ENCODE assay signal across 8 mouse cellular contexts in genomic region chr5:3646539-3646938, GRCm38 (mm10). TPM values are rescaled to one million over a fixed set of nuclear protein-coding genes. Genes with fewer than 3 reads are reported as not detected.
DNase-seq lines count a peak whose midpoint lies in the region; ATAC-seq and TF ChIP-seq lines count a peak whose summit lies in the region.

No protein-coding gene starts in this region.

- H3K27ac ChIP-seq in liver, adult 2 months (replicated peaks; ENCODE audit: insufficient read depth, low read depth, low read length) = peak overlapping the region; percentile 6; the same call in 1 of the 2 replicates
- peak overlapping the region; percentile 93; the same call in 1 of the 2 replicates for H3K27ac ChIP-seq in embryonic facial prominence, embryonic 13.5 days
- no peak overlapping the region for H3K27ac ChIP-seq in hindbrain, postnatal 0 days

- no peaks in the 10 kb centered on the region; the same call in 1 of the 2 replicates for H3K79me2 ChIP-seq in liver, adult 2 months (ENCODE audit: control insufficient read depth, insufficient read depth, low read length)
- peaks cover 24% of the 10 kb centered on the region for H3K79me2 ChIP-seq in myocyte (ENCODE audit: control insufficient read depth, insufficient read depth)

- peak overlapping the region; percentile 67 for H3K9ac ChIP-seq in liver, adult 2 months (ENCODE audit: low read depth, low read length)
- H3K9ac ChIP-seq in embryonic facial prominence, embryonic 13.5 days = peak overlapping the region; percentile 89
- H3K9ac ChIP-seq in hindbrain, postnatal 0 days (replicated peaks; ENCODE audit: low read length) = no peak overlapping the region; the same call in 1 of the 2 replicates

- TF ChIP-seq CTCF in liver, adult 2 months (IDR thresholded peaks at IDR 0.05; ENCODE audit: low read depth, low read length) = no peak
- no peak for TF ChIP-seq CTCF in hindbrain, postnatal 0 days (IDR thresholded peaks at IDR 0.05; ENCODE audit: low read depth)

- peaks cover 4% of the 10 kb centered on the region for H3K4me1 ChIP-seq in liver, adult 2 months (ENCODE audit: control insufficient read depth, insufficient read depth, low read length)
- peaks cover 10% of the 10 kb centered on the region for H3K4me1 ChIP-seq in embryonic facial prominence, embryonic 13.5 days
- H3K4me1 ChIP-seq in hindbrain, postnatal 0 days (ENCODE audit: insufficient read depth, low read length) = no peaks in the 10 kb centered on the region

- 0 out of 2 replicates have a peak overlapping the region, but pooled peaks have one; percentile 25 for H3K4me3 ChIP-seq in liver, adult 2 months (ENCODE audit: insufficient read depth, low read depth, low read length)
- peak overlapping the region; percentile 94 for H3K4me3 ChIP-seq in embryonic facial prominence, embryonic 13.5 days
- H3K4me3 ChIP-seq in hindbrain, postnatal 0 days (ENCODE audit: low read length) = peak overlapping the region; percentile 98
- peak overlapping the region; percentile 39 for H3K4me3 ChIP-seq in myocyte

- ATAC-seq in embryonic facial prominence, embryonic 13.5 days (ENCODE audit: insufficient number of reproducible peaks, insufficient read depth, low FRiP score, low TSS enrichment, low read depth) = no peak
- ATAC-seq in hindbrain, postnatal 0 days = no peak
- ATAC-seq in frontal cortex, adult (ENCODE audit: low TSS enrichment) = no peak

- no peak for TF ChIP-seq POLR2A in liver, adult 2 months (IDR thresholded peaks at IDR 0.05; ENCODE audit: extremely low read depth, insufficient read depth, low read length)
- no peak for TF ChIP-seq POLR2A in myocyte (IDR thresholded peaks at IDR 0.05; ENCODE audit: insufficient read length, low read depth)

- peak overlapping the region; percentile 65 for H3K4me2 ChIP-seq in embryonic facial prominence, embryonic 13.5 days
- peak overlapping the region; percentile 62 for H3K4me2 ChIP-seq in hindbrain, postnatal 0 days (ENCODE audit: low read depth, low read length)
- H3K4me2 ChIP-seq in myocyte (ENCODE audit: low read depth) = peak overlapping the region; percentile 91

- no peaks in the 10 kb centered on the region for H3K9me3 ChIP-seq in embryonic facial prominence, embryonic 13.5 days
- H3K9me3 ChIP-seq in hindbrain, postnatal 0 days (ENCODE audit: low read length) = no peaks in the 10 kb centered on the region

- no peaks in the 10 kb centered on the region for H3K27me3 ChIP-seq in liver, adult 2 months (ENCODE audit: control insufficient read depth, insufficient read depth, low read length)
- no peaks in the 10 kb centered on the region for H3K27me3 ChIP-seq in embryonic facial prominence, embryonic 13.5 days
- no peaks in the 10 kb centered on the region for H3K27me3 ChIP-seq in hindbrain, postnatal 0 days (ENCODE audit: insufficient read depth, low read length)
- H3K27me3 ChIP-seq in myocyte (ENCODE audit: control insufficient read depth, insufficient read depth, insufficient read length) = no peaks in the 10 kb centered on the region

- 18% methylated on average over 6 of the region's 6 CpGs for WGBS in liver, adult 2 months
- WGBS in embryonic facial prominence, embryonic 13.5 days = 20% methylated on average over 6 of the region's 6 CpGs
- 21% methylated on average over 6 of the region's 6 CpGs for WGBS in hindbrain, postnatal 0 days

- peaks cover 20% of the 10 kb centered on the region for H3K36me3 ChIP-seq in liver, adult 2 months (ENCODE audit: control insufficient read depth, insufficient read depth, low read length)
- H3K36me3 ChIP-seq in embryonic facial prominence, embryonic 13.5 days = peaks cover 25% of the 10 kb centered on the region
- H3K36me3 ChIP-seq in hindbrain, postnatal 0 days (ENCODE audit: insufficient read depth, low read length) = peaks cover 14% of the 10 kb centered on the region; the same call in 1 of the 2 replicates
- peaks cover 16% of the 10 kb centered on the region for H3K36me3 ChIP-seq in myocyte (ENCODE audit: control insufficient read depth, insufficient read depth)

- peak overlapping the region; percentile 81 for H3ac ChIP-seq in myocyte (ENCODE audit: control insufficient read depth, insufficient read length)

- no peak for DNase-seq in liver, adult 2 months (ENCODE audit: extremely low read depth, low read depth, low spot score)
- no peak for DNase-seq in liver
- DNase-seq in hindbrain, postnatal 0 days (ENCODE audit: low spot score) = no peak
- no peak for DNase-seq in spleen, adult 18-20 months
- DNase-seq in kidney, adult 8-10 months = no peak

TF ChIP-seq in myocyte, 11 proteins besides CTCF, POLR2A, EP300 and RAD21:
- TF ChIP-seq MYOG (IDR thresholded peaks at IDR 0.05; ENCODE audit: control insufficient read depth in 1 of 3, insufficient read depth in 1 of 3, insufficient read length in 2 of 3, low read depth in 2 of 3) (no peak), TCF3 (IDR thresholded peaks at IDR 0.05; ENCODE audit: insufficient read length, low read depth) (no peak), MAX (IDR thresholded peaks at IDR 0.05; ENCODE audit: low read depth) (no peak), TCF12 (IDR thresholded peaks at IDR 0.05; ENCODE audit: insufficient read depth, poor library complexity, severe bottlenecking) (no peak), MYOD1 (IDR thresholded peaks at IDR 0.05; ENCODE audit: control insufficient read depth in 1 of 3, insufficient read length in 2 of 3, low read depth in 2 of 3) (no peak), USF1 (IDR thresholded peaks at IDR 0.05; ENCODE audit: low read depth) (no peak)
TF ChIP-seq in myocyte: peak in this region for 0.

RNA-seq across cellular contexts. Expression of gene Tmbim7, which starts 4.4 kb away (rescaled TPM):
- not detected in 2 replicates for total RNA-seq in liver, adult 2 months (2014; rRNA removed)
- polyA plus RNA-seq in liver, adult 2 months (2012; rRNA removed) = not detected in 2 replicates
- not detected in 2 replicates for polyA plus RNA-seq in embryonic facial prominence, embryonic 13.5 days (2015; fragmentation: Nextera tagmentation; extraction: Ambion mirVana)
- total RNA-seq in hindbrain, postnatal 0 days (2014; rRNA removed) = not detected in 2 replicates
- polyA plus RNA-seq in hindbrain, postnatal 0 days (2015; fragmentation: Nextera tagmentation; extraction: Ambion mirVana) = not detected in 2 replicates
- polyA plus RNA-seq in myocyte (2012; fragmentation: generic; extraction: Trizol) = not detected

RNA-seq across cellular contexts. Expression of gene Gatad1, which starts 10.4 kb away (rescaled TPM):
- total RNA-seq in liver, adult 2 months (2014; rRNA removed) = 59.3 and 63.5 TPM in 2 replicates
- polyA plus RNA-seq in liver, adult 2 months (2012; rRNA removed) = 33.5 and 41.0 TPM in 2 replicates
- 59.4 and 68.3 TPM in 2 replicates for polyA plus RNA-seq in embryonic facial prominence, embryonic 13.5 days (2015; fragmentation: Nextera tagmentation; extraction: Ambion mirVana)
- total RNA-seq in hindbrain, postnatal 0 days (2014; rRNA removed) = 80.1 and 96.6 TPM in 2 replicates
- polyA plus RNA-seq in hindbrain, postnatal 0 days (2015; fragmentation: Nextera tagmentation; extraction: Ambion mirVana) = 84.2 and 87.8 TPM in 2 replicates
- polyA plus RNA-seq in myocyte (2012; fragmentation: generic; extraction: Trizol) = 89.9 TPM

RNA-seq across cellular contexts. Expression of gene Rbm48, which starts 50.2 kb away (rescaled TPM):
- 6.5 and 7.9 TPM in 2 replicates for total RNA-seq in liver, adult 2 months (2014; rRNA removed)
- polyA plus RNA-seq in liver, adult 2 months (2012; rRNA removed) = 2.2 and 2.9 TPM in 2 replicates
- 14.4 and 18.1 TPM in 2 replicates for polyA plus RNA-seq in embryonic facial prominence, embryonic 13.5 days (2015; fragmentation: Nextera tagmentation; extraction: Ambion mirVana)
- total RNA-seq in hindbrain, postnatal 0 days (2014; rRNA removed) = 16.4 and 19.8 TPM in 2 replicates
- 16.2 and 18.1 TPM in 2 replicates for polyA plus RNA-seq in hindbrain, postnatal 0 days (2015; fragmentation: Nextera tagmentation; extraction: Ambion mirVana)
- polyA plus RNA-seq in myocyte (2012; fragmentation: generic; extraction: Trizol) = 1.9 TPM

RNA-seq across cellular contexts. Expression of gene Pex1, which starts 50.7 kb away (rescaled TPM):
- 20.5 and 21.6 TPM in 2 replicates for total RNA-seq in liver, adult 2 months (2014; rRNA removed)
- 8.8 and 9.0 TPM in 2 replicates for polyA plus RNA-seq in liver, adult 2 months (2012; rRNA removed)
- polyA plus RNA-seq in embryonic facial prominence, embryonic 13.5 days (2015; fragmentation: Nextera tagmentation; extraction: Ambion mirVana) = 22.9 and 24.2 TPM in 2 replicates
- total RNA-seq in hindbrain, postnatal 0 days (2014; rRNA removed) = 15.1 and 15.5 TPM in 2 replicates
- 20.6 and 21.5 TPM in 2 replicates for polyA plus RNA-seq in hindbrain, postnatal 0 days (2015; fragmentation: Nextera tagmentation; extraction: Ambion mirVana)
- polyA plus RNA-seq in myocyte (2012; fragmentation: generic; extraction: Trizol) = 4.2 TPM

Comparison
In these comparisons a context has a peak if more than half of its experiments do, and no peak if none do; other contexts are left out.
1. H3K4me3 ChIP-seq: peak in every context shown above with its lines; median percentile 98 in hindbrain, postnatal 0 days; 94 in embryonic facial prominence, embryonic 13.5 days; 39 in myocyte; 25 in liver, adult 2 months.